Mouse (Mus musculus) B cell, adult 2 months (primary cell): ENCODE measurements around the gene 2610301B20Rik.

Source experiments
- DNase-seq, 2 experiments: peaks; one replicate each; pipeline ENCODE4 v3.0.0; 2022

Gene 2610301B20Rik

GRCm38 (mm10) chr4:10911909-10912478 lies 37.7 kb downstream of the 2610301B20Rik start:
- DNase-seq = no peak

GRCm38 (mm10) chr4:10912611-10913301 lies 38.5 kb downstream of the 2610301B20Rik start:
- DNase-seq = peak; percentile 95 to 97

- DNase-seq = no peak
Observed at GRCm38 (mm10) chr4:10913409-10913808, 39.1 kb downstream of the 2610301B20Rik start.

DNA sequence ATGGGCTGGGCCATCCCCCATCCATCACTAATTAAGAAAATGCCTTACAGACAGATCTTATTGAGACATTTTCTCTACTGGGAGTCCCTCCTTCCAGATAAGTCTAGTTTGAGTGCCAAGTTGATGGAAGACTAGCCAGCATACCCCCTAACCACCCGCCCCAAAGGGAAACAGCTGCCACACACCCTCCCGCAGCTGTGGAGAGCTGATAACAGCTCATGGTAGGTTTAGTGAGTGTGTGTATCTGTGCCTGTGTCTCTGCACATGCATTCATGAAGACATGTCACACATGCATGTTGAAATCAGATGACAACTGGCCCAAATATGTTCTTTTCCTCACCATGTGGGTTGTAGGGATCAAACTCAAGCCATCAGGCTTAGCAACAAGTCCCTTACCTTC lies 40.5 kb downstream of the 2610301B20Rik start:
- DNase-seq = no peak

GRCm38 (mm10) chr4:10915271-10915670 lies 41.0 kb downstream of the 2610301B20Rik start:
- DNase-seq = peak; percentile 48 to 62

DNA sequence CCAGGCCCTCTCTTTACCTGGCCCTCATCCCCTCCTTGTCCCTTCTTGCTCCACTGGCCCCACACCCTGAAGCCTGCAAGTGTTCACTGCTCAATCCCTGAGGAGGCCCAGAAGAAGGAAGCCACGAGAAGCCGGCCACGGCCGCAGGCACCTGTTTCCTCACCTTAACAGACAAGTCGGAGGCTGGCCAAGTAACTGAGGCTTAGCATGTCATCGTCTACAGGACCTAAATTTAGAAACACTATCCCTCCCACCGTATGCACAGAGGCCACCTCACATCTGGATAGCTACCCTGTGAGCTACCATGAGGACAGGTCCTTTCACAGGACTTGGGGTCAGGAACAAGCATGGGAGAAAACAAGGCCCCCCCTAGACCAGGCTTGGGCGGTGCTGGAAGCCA lies 44.1 kb downstream of the 2610301B20Rik start:
- DNase-seq = peak in 1 of 2 experiments; percentile 29

DNA sequence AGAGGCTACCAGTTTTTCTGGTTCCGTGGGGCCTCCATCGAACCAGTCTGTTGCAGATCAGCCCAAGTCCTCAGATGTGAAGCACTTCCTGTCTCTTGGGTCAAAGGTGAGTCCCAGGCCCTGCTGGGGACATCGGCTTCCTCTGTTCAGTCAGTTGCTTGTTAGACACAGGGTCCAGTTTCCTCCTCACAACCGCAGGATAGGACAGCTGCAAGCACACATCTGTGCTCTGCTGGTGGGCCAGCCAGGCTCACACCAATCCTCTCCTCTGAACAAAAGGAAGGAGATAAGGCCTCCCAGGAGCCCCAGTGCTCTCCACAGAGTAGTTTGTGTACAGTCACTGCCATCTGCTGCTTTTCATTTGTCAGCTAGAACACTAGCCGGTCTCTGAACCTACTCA lies 44.8 kb downstream of the 2610301B20Rik start:
- DNase-seq = peak; percentile 38 to 44

GRCm38 (mm10) chr4:10919530-10919929 lies 45.2 kb downstream of the 2610301B20Rik start:
- no peak for DNase-seq

DNA sequence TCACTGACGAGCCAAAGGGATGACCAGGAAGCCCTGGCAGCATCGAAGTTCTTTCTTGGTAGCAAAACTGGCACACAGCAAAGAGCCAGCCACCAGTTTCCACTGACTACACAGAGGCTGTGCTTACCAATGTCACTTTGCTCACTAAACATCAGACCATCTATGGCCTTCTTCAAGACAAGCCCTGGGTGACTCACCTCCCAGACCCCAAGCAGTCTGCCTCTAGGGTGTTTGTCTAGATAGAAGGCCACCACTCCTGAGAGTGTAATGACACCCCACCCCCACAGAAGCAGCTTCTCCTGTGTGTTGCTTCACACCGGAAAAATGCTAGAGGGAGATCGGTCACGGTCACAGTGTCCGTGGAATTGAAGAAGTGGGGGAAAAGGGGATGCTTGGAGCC lies 45.7 kb downstream of the 2610301B20Rik start:
- DNase-seq = no peak

DNA sequence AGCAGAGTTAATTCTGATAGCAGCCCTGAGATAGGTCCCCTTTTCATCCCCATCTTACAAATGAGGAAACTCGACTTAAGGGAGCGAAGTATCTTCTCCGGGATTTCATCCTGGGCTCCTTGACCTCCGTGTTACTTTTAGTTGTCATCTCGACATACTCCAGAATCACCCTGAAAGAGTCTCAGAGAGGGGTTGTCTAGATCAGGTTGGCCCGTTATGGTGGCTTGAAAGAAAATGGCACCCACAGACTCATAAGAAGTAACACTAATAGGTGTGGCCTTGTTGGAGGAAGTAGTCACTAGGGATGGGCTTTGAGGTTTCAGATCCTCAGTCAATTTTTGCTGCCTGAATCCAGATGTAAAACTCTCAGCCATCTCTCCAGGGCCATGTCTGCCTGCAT lies 46.3 kb downstream of the 2610301B20Rik start:
- DNase-seq = no peak

DNA sequence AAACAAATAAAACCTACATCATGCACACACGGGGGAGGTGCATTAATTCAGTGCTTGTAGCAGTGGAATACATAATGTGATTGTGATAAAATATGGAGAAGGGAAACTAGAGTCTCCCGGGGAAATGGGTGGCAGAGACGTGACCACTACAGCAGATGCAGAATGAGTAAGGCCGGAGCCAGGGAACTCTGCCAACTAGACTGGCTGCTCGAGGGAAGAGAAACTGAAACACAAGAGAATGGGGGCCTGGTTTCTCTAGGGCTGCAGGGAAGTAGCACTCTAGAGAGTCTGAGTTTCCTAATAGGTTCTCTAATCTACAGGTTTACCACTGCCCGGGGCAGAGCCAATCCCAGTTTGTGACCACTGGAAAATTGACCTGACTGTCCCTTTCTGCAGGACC lies 48.9 kb downstream of the 2610301B20Rik start:
- peak; percentile 48 to 49 for DNase-seq

DNA sequence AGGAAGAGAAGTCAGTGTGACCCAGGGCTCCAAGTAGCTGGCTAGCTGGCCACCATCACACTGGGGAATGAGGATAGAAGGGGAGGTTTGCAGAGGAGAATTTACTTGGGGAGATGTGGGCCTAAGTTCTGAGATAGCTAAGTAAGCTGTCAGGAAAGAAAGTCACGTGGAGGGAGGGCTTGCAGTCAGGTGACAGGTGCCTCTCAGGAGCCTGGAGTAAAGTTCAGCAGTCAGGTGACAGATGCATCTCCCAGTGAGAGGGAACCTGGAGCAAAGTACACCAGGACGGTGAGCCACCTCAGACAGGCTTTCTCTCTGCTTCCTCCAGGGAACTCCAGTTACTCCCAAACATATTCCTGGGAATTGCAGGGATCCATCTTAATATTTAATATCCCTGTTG lies 49.8 kb downstream of the 2610301B20Rik start:
- DNase-seq = no peak

GRCm38 (mm10) chr4:10924541-10924940 lies 50.2 kb downstream of the 2610301B20Rik start:
- no peak for DNase-seq

GRCm38 (mm10) chr4:10926416-10926815 lies 52.1 kb downstream of the 2610301B20Rik start:
- no peak for DNase-seq

DNA sequence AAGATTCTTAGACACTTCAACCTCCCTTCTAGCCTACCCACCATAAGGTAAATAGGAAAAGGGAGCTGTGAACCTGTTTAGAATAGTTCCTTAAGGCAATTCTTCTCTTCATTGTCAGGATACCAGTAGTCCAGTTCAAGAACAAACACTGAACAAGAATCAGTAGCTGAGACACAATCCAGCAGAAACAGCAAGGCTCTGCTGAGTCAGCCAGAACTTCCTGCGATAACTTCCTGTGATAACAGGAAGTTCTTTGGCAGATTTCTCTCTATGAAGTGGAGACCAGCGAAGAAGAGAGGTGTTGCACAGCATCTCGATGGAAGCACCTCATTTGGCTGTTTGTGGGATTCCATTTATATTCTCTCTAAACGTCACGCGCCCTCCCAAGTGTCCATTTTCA lies 53.9 kb downstream of the 2610301B20Rik start:
- DNase-seq = no peak

GRCm38 (mm10) chr4:10929726-10930125 lies 55.4 kb downstream of the 2610301B20Rik start:
- no peak for DNase-seq

DNA sequence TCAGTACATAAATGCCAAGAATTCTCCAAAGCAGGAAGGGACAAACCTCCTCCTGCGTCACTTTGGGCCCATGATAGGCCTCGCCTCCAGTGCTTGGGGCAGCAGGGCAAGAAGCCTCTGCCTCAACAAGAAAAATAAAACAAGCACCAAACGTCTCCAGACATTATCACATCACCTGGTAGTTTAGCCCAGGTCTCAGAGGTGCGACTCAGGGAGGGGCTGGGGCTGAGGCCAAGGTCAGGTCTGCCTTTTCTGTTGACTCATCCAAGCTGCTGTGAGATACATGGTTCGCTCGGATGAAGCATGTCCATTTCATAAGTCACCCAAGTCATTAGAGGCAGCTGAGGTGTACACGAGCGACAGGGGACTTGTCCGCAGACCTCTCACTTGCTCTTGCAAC lies 56.7 kb downstream of the 2610301B20Rik start:
- DNase-seq = no peak

- peak; percentile 32 to 38 for DNase-seq
Observed at GRCm38 (mm10) chr4:10932091-10932745, 57.9 kb downstream of the 2610301B20Rik start.

GRCm38 (mm10) chr4:10932782-10933181 lies 58.5 kb downstream of the 2610301B20Rik start:
- no peak for DNase-seq

- no peak for DNase-seq
Observed at GRCm38 (mm10) chr4:10936766-10937165, 62.5 kb downstream of the 2610301B20Rik start.
